Mouse (Mus musculus) left cerebral cortex, postnatal 10 days (tissue): ENCODE results near the gene Ccl2. TPM values are rescaled to one million over a fixed set of nuclear protein-coding genes. Genes with fewer than 3 reads are reported as not detected.

ENCODE experiments used
- DNase-seq, 2 experiments: peaks; one replicate each; pipeline ENCODE4 v3.0.0; 2021 to 2022; ENCODE audit warnings: low spot score in 2 of 2, mixed read lengths in 1 of 2; ENCODE audit errors: extremely low spot score in 1 of 2
- intact Hi-C: fragments of 180-260 bp; cut with DNase I; formaldehyde crosslinking; loops from one replicate; pipeline ENCODE4 v1.15.1; 2025
- total RNA-seq, 2 experiments: library from RNA; stranded (reverse); gene quantifications; 2 replicates each; pipeline ENCODE4 v1.2.3; 2021

Gene Ccl2
- total RNA-seq, 2 experiments from 2014 or later: not detected

DNA sequence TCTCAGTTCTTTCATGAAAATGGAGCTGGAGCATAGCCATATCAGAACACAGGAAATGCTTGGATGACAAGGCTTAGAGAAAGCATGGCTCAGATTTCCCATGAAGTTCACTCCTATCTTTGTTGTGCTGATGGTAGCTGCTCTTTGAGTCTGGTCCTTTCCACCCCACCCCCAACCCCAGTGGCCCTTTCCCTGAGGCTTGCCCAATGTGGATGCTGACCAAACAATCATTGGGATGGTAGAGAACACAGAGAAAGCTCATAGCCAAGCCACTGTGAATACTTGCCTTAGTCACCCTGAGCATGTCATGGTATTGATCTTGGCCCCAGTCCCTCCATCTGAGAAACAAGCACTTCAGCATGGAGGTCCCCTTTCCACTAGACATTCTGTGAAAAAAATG lies 3.2 kb upstream of the Ccl2 start:
- intact Hi-C loops: no loop called here

GRCm38 (mm10) chr11:82032678-82033344 lies 2.6 kb upstream of the Ccl2 start:
- intact Hi-C loops: no loop called here
- peak in 1 of 2 experiments; percentile 75 for DNase-seq

More for the DNA sequence above, 3.2 kb upstream of the Ccl2 start:
- DNase-seq: no peak

DNA sequence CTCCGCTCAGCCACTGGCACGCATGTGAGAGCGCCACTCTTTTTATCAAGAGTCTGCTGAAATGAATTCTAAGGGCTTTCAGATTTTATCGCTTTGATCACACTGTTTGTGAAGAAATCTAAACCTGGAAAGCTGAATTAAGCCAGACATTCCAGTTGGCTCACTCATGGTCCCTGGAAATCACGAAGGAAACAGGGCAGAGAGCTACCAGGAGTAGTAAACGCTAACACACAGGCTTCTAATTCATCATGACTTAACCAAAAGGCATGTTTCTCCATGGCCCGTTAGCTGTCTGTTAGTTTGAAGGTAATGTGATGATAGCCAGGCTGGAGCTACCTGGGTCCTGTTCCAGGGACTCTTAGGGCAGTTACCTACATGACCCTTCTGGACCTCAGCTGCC lies 925 bp upstream of the Ccl2 start:
- DNase-seq: no peak
- intact Hi-C loops: no loop called here

- DNase-seq: no peak
- intact Hi-C loops: no loop called here
Measured at GRCm38 (mm10) chr11:82035857-82036256, 486 bp downstream of the Ccl2 start.

DNA sequence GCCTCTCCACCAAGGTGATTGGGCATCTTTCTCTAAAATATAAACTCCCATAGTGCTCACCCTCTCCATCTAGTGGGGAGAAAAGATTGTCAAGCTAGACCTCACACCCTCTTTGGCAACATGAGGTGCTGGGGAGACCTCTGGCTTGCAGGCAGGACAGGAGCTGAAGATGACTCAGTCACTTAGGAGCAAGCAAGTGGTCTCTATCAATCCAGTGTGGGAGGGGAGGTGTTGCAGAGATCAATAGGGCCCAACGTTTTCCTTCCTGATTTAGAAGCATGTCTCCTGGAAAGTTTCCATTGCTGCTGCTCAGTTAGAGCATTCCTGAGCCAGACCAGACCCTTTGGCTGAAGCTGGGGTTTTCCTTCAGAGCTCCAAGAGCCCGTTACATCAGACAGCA lies 3.2 kb downstream of the Ccl2 start, which contains the start of gene Gm17268:
Gene Gm17268 (minus strand): TSS at position 28 of the 400 bp plus-strand sequence.
- intact Hi-C loops: no loop called here
- no peak for DNase-seq

- intact Hi-C loops: no loop called here
- DNase-seq: no peak
Measured at GRCm38 (mm10) chr11:82039132-82039660, 3.8 kb downstream of the Ccl2 start.

DNA sequence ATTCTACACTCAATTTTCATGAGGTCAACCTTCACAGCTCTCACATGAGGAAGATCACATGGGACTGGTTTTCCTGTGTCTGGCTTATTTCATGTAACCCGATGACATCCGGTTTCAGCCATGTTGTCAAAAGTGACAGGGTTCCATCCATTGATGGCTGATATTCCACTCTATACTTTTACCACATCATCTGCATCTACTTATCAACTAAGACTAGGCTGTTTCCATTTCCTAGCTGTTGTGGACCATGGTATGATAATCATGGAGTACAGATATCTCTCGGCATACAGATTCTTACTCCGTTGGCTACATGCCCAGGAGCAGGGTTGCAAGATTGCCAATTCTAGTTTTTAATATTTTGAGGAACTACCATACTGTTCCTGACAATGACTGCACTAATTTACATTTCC lies 6.3 kb downstream of the Ccl2 start:
- no peak for DNase-seq
- intact Hi-C loops: no loop called here

- DNase-seq: no peak
- intact Hi-C loops: no loop called here
Measured at GRCm38 (mm10) chr11:82045471-82045870, 10.1 kb downstream of the Ccl2 start, which contains the start of gene Ccl7. Ccl7 (plus strand) TSS chr11:82045712.

GRCm38 (mm10) chr11:82047746-82048415 lies 12.5 kb downstream of the Ccl2 start:
- DNase-seq: peak; percentile 17 to 47
- intact Hi-C loops: loop anchor here (2.0 kb wide), 1 partner anchor 129 kb away; no protein-coding TSS in a partner anchor

DNA sequence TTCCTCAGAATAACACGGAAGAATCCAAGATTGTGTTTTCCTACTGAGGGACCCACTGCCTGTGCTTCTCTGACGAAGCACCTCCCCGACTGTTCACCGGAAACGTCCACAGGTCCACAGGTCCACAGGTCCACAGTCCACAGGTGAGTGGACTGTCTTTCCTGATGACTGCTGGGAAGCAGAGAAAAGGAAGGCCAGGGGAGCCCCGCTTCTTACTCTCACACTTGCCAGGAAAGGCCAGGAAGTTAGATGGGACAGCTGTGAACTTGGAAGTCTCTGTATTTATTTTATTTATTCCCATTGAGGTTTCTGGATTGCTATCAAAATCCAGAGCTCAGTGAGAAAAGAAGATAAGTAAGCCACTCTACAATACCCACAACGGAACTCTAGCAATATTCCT lies 18.5 kb downstream of the Ccl2 start:
- intact Hi-C loops: no loop called here
- DNase-seq: no peak

DNA sequence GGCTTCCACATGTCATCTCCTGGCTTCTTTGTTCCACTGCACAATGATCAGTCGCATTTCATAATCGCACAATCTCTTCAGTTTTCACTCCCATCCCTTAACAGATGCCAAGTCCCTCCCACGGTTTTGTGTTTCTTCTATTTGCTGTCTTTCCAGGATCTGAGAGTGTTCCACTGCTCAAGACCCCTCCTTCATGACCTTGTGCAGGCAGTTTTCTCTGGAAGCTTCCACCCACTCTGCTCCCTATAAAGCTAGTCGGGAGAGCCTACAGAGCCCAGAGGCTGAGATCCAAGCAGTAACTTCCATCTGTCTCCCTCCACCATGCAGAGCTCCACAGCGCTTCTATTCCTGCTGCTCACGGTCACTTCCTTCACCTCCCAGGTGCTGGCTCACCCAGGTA lies 22.3 kb downstream of the Ccl2 start, which contains the start of gene Ccl11:
Gene Ccl11 (plus strand): TSS at position 178 of the 400 bp plus-strand sequence.
- DNase-seq: peak in 1 of 2 experiments; percentile 20
- intact Hi-C loops: no loop called here

GRCm38 (mm10) chr11:82062226-82062625 lies 26.9 kb downstream of the Ccl2 start:
- intact Hi-C loops: no loop called here
- no peak for DNase-seq

- no peak for DNase-seq
Measured at GRCm38 (mm10) chr11:82063454-82063853, 28.1 kb downstream of the Ccl2 start.

DNA sequence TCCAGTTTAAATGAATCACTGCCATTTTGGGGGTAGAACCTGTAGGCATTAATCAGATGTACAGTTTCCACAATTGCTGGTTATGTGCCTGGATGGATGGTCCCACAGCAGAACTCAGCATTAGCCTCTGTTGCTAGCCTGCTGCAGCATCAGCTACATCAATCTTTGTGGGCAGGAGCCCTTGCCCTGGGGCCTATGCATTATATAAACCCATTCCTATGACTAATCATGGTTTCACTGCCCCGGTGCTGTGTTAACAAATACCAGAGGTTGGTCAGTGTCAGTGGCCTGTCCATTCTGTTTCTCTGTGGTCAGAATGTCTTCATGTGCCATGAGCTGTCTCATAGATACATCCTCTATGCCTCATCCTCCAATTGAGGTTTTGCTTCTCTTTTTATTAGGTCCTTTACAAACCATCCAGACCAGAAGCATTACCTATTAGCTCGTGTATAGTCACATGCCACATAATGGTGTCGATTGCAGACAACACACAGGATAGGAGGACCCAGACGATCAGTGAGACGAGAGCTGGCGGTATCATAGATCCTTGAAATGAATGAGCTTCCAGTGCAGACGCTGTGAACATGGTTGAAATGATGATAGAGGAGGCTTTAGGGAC lies 31.7 kb downstream of the Ccl2 start:
- intact Hi-C loops: no loop called here
- DNase-seq: no peak

More at GRCm38 (mm10) chr11:82063454-82063853, 28.1 kb downstream of the Ccl2 start:
- intact Hi-C loops: no loop called here

GRCm38 (mm10) chr11:82071076-82071475 lies 35.7 kb downstream of the Ccl2 start:
- intact Hi-C loops: no loop called here
- DNase-seq: no peak

DNA sequence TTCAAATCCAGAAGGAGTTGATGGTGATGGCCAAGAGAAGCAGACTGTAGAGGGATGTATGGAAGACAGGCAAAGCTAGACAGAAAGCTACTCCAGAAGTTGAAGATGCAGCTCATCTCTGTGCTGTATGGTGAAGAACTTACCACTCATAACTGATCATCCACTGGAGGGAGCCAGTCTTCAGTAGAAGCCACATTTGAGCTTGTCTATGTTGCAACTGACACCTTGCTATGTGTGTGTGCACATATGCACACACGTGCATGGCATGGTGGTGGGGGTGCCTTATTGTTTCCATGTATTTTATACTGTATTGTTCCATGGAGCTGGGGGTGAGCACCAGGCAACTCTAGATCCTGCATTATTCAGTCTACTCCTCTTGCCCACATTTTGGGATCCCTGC lies 37.0 kb downstream of the Ccl2 start:
- DNase-seq: no peak
- intact Hi-C loops: no loop called here

DNA sequence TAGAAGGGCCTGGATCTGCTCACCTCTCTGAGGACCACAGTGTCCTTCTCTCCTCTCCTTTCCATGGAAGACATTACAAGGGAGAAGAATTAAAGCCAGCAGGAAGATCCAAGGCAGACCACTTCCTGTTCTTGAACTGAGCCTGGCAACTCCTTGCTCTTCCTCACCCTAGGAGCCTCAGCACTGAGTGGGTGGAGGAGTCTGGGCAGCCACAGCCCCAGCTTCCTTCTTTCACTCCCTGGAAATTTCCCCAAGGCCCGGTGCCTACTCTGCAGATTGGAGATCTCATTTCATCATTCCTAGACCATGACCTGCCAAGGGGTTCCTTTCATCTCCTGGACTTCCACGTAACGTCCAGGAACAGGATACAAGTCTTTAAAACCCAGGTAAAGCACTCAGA lies 37.6 kb downstream of the Ccl2 start:
- intact Hi-C loops: no loop called here
- DNase-seq: no peak

DNA sequence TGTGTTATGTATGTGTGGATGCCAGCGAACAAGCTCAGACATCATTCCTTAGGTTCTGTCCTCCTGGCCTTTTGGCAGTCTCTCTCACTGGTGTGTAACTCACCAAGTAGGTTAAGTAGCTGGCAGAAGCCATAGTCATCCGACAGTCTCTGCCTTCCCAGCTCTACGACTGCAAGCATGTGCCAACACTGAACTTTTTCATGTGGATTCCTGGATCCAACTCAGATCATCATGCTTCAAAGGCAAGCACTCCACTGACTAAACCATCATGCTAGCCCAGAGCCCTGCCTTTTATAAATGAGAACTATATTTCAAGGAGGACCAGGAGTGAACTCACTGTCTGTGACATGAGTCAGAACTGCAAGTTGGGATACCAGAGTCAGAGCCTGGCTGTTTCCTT lies 38.3 kb downstream of the Ccl2 start:
- intact Hi-C loops: no loop called here
- DNase-seq: no peak

DNA sequence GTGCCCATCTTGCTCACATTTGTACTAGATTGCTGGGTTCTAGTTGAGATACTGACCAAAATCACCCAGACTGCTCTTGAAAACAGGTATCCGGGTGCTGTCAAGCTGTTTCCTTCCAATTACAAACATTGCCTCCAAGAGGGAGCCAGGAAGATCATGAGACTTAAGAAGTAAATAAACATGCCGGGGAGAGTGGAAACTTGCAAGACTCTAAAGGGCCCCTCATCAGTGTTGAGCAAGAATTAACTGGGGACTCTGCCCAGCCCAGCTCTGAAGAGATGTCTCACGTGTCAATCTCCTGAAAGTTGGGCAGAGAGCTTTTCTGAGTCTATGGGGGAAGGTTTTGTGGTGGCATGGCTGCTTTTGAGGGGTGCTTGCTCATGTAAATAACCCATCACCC lies 41.7 kb downstream of the Ccl2 start:
- no peak for DNase-seq
- intact Hi-C loops: no loop called here
